ENCODE assay signal across 20 mouse cellular contexts in genomic region chr8:105488082-105488481, GRCm38 (mm10).
"Had no signal": no experiment of that assay in that cellular context is flagged by ENCODE, and none has a peak within 500 bp of the region (broad histone marks: within the 10 kb centered on the region; RNA-seq: fewer than 3 reads in every experiment).

No protein-coding gene starts in this region.

- DNase-seq: heart, postnatal 10 days; heart, postnatal 14 days; heart, postnatal 36 days; heart, postnatal 4 days; kidney, adult 11 months; kidney, adult 18-20 months; kidney, adult 2 months; kidney, adult 8-10 months; kidney, adult 9 months; kidney, postnatal 10 days; kidney, postnatal 14 days; kidney, postnatal 36 days; kidney, postnatal 4 days; layer of hippocampus, adult 9-11 months; layer of hippocampus, postnatal 36 days had no signal

- ATAC-seq: hindbrain, embryonic 16.5 days; hindbrain, postnatal 0 days; intestine, embryonic 15.5 days; intestine, embryonic 16.5 days; intestine, postnatal 0 days had no signal
